Mouse (Mus musculus) liver, embryonic 14.5 days (tissue): ENCODE data around the gene Hyls1. TPM values are rescaled to one million over a fixed set of nuclear protein-coding genes. Genes with fewer than 3 reads are reported as not detected.

ENCODE experiments used
- ATAC-seq: fragments of 200-750 bp; cut with Nextera tagmentation; 2 replicates; pipeline ENCODE4 v1.8.0; 2017; ENCODE audit warnings: moderate number of reproducible peaks, mild to moderate bottlenecking, moderate library complexity; ENCODE audit not compliant: insufficient read depth
- DNase-seq, 3 experiments: peaks; one replicate each; pipeline ENCODE4 v3.0.0-alpha.2; 2012 to 2013; ENCODE audit warnings: low read depth in 3 of 3, low spot score in 3 of 3
- H3K27ac ChIP-seq: fragments of 300-500 bp; sonication (generic); 2 replicates; pipeline ENCODE4 v1.5.1; 2014; ENCODE audit warnings: moderate library complexity, mild to moderate bottlenecking, control low read depth, inconsistent platforms
- H3K27me3 ChIP-seq: fragments of 300-500 bp; sonication (generic); 2 replicates; pipeline ENCODE4 v1.6.1; 2014; ENCODE audit warnings: mild to moderate bottlenecking, low read length, moderate library complexity; ENCODE audit not compliant: control insufficient read depth, insufficient read depth
- H3K36me3 ChIP-seq: fragments of 300-500 bp; sonication (generic); replicated peaks from 2 replicates; pipeline ENCODE4 v1.6.1; 2014; ENCODE audit warnings: low read depth; ENCODE audit not compliant: control insufficient read depth, insufficient read depth
- H3K4me1 ChIP-seq, 2 experiments: fragments of 200-500 bp in 1 of 2; fragments of 300-500 bp in 1 of 2; sonication (generic) in 1 of 2; replicated peaks; 2 replicates each; pipeline ENCODE4 v1.6.1; 2012 to 2014; ENCODE audit warnings: antibody characterized with exemption in 1 of 2, inconsistent platforms in 1 of 2, low read length in 1 of 2; ENCODE audit not compliant: control insufficient read depth in 2 of 2, insufficient read depth in 2 of 2
- H3K4me2 ChIP-seq: fragments of 300-500 bp; sonication (generic); 2 replicates; pipeline ENCODE4 v1.6.1; 2014; ENCODE audit warnings: low read depth, mild to moderate bottlenecking, control low read depth, moderate library complexity
- H3K4me3 ChIP-seq, 2 experiments: fragments of 200-500 bp in 1 of 2; fragments of 300-500 bp in 1 of 2; sonication (generic) in 1 of 2; 2 replicates each; pipeline ENCODE4 v1.5.1; 2012 to 2014; ENCODE audit warnings: low read depth in 2 of 2, low read length in 2 of 2, mild to moderate bottlenecking in 2 of 2, control low read depth in 1 of 2, inconsistent platforms in 1 of 2, moderate library complexity in 1 of 2; ENCODE audit not compliant: insufficient read depth in 1 of 2
- H3K9ac ChIP-seq: fragments of 300-500 bp; sonication (generic); replicated peaks from 2 replicates; pipeline ENCODE4 v1.6.1; 2014; ENCODE audit warnings: mild to moderate bottlenecking, control low read depth, moderate library complexity
- H3K9me3 ChIP-seq: fragments of 300-500 bp; sonication (generic); 2 replicates; pipeline ENCODE4 v1.6.1; 2016; ENCODE audit warnings: low read length, mixed read lengths; ENCODE audit not compliant: control insufficient read depth
- CTCF ChIP-seq: IDR thresholded peaks from 2 replicates; pipeline ENCODE4 v1.5.1; 2016; ENCODE audit warnings: antibody characterized with exemption, low read depth, control low read depth
- EP300 ChIP-seq: IDR thresholded peaks from 2 replicates; pipeline ENCODE4 v1.6.1; 2016; ENCODE audit warnings: antibody characterized with exemption, low read depth
- WGBS: fragments of 180-500 bp; shearing (Covaris S2); extraction: QIAGEN DNeasy Blood & Tissue Kit; methylation state at CpG from one replicate; pipeline ENCODE4 v1.1.7; 2014; ENCODE audit not compliant: insufficient replicate concordance; 5-methylcytosine and 5-hydroxymethylcytosine counted together
- polyA plus RNA-seq, 2 experiments: library from polyadenylated mRNA; depleted of rRNA in 1 of 2; stranded (reverse) in 1 of 2; unstranded in 1 of 2; fragments of >200 nt; fragmentation: Nextera tagmentation in 1 of 2; extraction: Ambion mirVana in 1 of 2; gene quantifications; 2 replicates each; pipeline versions ENCODE4 v1.2.1 to v1.2.3; 2012 to 2014

The Hyls1 gene
- polyA plus RNA-seq, 2 experiments, result 3.9 to 8.6 TPM

DNA sequence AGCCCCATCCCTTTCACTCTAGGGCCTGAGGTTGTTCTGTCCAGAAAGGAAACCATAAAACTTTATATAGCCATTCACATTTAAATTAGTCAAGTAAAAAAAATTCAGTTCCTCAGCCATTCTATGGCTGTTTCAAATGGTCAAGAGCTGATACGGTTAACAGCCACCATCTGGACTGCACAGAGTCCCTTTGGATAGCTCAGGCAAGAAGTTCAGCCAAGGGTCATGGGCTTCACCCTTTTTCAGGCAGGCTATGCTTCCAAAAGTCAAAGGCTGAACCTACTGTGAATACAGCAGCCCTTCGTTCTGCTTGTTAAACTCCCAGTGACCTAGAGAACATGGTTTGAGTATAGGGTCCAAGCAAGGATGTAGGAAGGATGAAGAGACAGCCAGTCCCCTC lies 25.5 kb downstream of the Hyls1 start:
- Histone ChIP-seq H3K9ac (no peak overlapping the region), H3K27me3 (no peaks in the 10 kb centered on the region), H3K4me2 (no peak overlapping the region), H3K36me3 (no peaks in the 10 kb centered on the region), H3K4me1 (peaks cover 0 to 6% of the 10 kb centered on the region in 2 experiments; a peak in 2 of 4 replicates), H3K27ac (no peak overlapping the region), H3K4me3 (no peak overlapping the region), H3K9me3 (no peaks in the 10 kb centered on the region)
- ATAC-seq (no peak), DNase-seq (no peak)
- TF ChIP-seq EP300 (no peak), CTCF (no peak)
- WGBS, result 68% methylated on average over 2 of the region's 2 CpGs

DNA sequence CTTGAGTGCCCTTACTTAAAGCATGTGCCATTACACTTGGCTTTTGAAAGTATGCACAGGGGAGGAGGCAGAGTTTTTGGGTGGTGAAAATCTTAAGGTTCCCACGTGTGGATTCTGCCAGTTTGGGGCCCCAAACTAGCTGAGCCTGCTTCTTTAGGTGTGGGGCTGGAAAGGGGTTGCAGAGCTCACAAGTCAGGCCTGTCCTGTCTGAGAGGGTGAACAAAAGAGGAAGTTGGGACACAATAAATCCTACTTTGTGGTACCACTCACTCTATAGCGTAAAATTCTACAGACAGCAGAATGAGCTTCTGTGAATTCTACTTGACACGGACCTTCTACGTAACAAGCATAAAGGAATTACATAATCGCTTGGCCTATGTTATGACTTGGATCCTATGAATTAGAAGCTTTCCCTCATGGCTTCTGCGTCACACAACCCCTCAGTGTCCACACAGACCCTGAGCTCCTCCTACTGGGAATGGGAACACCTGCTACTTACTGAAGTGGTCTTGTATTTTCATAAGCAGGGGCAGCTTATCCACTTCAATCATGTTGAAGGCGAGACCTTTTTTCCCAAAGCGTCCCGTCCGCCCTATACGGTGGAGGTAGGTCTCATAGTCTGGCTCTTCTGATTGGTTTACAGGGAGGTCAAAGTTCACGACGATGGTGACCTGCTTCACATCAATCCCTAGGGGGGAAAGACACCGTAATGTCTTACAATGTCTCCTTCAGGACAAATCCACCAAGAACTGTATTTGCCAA lies 26.9 kb downstream of the Hyls1 start:
- Histone ChIP-seq H3K4me3 (no peak overlapping the region), H3K27me3 (no peaks in the 10 kb centered on the region), H3K4me2 (no peak overlapping the region), H3K27ac (no peak overlapping the region), H3K9ac (no peak overlapping the region), H3K9me3 (no peaks in the 10 kb centered on the region), H3K36me3 (no peaks in the 10 kb centered on the region), H3K4me1 (peaks cover 0 to 6% of the 10 kb centered on the region in 2 experiments; a peak in 2 of 4 replicates)
- no peak for DNase-seq
- TF ChIP-seq CTCF (no peak), EP300 (no peak)
- no peak for ATAC-seq
- WGBS, result 59% methylated on average over 14 of the region's 14 CpGs

DNA sequence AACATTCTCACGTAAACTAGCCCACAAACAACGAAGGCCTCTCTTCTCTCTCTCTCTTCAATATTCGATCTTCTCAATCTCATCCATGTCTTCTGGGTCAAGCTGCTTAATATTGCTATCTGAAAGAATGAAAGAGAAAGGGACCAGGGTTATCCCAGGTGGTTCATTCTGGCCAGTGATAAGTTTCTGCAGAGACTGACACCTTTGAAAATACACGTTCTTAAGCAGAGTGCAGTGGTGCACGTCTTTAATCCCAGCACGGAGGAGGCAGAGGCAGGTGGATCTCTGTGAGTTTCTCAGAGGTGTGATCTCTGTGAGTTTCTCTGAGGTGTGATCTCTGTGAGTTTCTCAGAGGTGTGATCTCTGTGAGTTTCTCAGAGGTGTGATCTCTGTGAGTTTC lies 28.3 kb downstream of the Hyls1 start:
- TF ChIP-seq CTCF, result no peak
- no peak for TF ChIP-seq EP300

DNA sequence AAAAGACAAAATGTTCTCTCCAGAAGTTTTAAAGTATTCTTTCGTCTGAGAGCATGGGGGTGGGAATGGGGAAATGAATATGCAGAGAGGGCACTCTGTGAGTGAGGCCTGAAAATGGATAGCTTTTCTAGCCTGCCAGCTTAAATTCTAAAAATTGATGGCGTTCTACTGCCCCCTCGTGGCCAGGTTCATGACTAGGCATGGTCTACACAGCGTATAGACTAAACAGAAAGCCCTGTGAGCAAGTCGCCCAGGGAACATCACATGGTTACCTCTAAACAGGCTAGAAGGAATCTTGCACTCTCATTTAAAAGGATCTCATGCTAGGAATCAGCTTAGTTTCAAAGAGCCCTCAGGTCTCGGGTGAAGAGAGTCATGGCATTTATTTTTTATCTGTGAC lies 28.7 kb downstream of the Hyls1 start:
- H3K4me1 ChIP-seq, result no peaks in the 10 kb centered on the region; a peak in 1 of 4 replicates
- no peaks in the 10 kb centered on the region for H3K36me3 ChIP-seq
- H3K9ac ChIP-seq, result no peak overlapping the region
- WGBS, result 6% methylated on average over 6 of the region's 6 CpGs
- H3K4me2 ChIP-seq, result no peak overlapping the region
- no peaks in the 10 kb centered on the region for H3K27me3 ChIP-seq
- H3K4me3 ChIP-seq, result no peak overlapping the region
- H3K27ac ChIP-seq, result no peak overlapping the region
- no peaks in the 10 kb centered on the region for H3K9me3 ChIP-seq
- TF ChIP-seq CTCF (peak; percentile 74), EP300 (no peak)
- peak; percentile 31 to 40 (median 32) for DNase-seq
- ATAC-seq, result peak; percentile 26; the same call in 1 of the 2 replicates

More for the DNA sequence above, 28.3 kb downstream of the Hyls1 start:
- ATAC-seq (no peak), DNase-seq (no peak)
- WGBS, result 42% methylated on average over 6 of the region's 6 CpGs
- Histone ChIP-seq H3K4me2 (no peak overlapping the region), H3K4me3 (no peak overlapping the region), H3K9ac (no peak overlapping the region), H3K9me3 (no peaks in the 10 kb centered on the region), H3K27me3 (no peaks in the 10 kb centered on the region), H3K36me3 (no peaks in the 10 kb centered on the region), H3K4me1 (peaks cover 0 to 4% of the 10 kb centered on the region in 2 experiments; a peak in 2 of 4 replicates), H3K27ac (no peak overlapping the region)

DNA sequence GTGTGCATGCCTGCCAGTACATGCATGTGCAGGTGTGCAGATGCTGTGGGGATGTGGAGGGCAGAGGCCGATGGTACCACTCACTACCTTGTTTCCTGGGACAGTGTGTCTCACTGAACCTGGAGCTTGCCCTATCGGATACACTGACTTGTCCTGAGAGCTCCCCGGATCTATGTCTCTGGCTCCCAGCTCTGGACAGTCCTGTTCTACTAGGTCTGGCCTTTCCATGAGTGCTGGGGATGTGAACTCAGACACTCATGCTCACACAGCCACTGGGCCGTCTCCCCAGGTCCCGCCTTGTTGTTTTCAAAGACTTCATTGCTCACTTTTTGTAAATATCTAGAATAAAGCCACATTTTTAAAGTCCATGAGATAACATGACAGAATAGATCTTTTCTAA lies 29.2 kb downstream of the Hyls1 start:
- Histone ChIP-seq H3K36me3 (no peaks in the 10 kb centered on the region), H3K4me3 (no peak overlapping the region), H3K9ac (no peak overlapping the region), H3K27ac (no peak overlapping the region), H3K9me3 (no peaks in the 10 kb centered on the region), H3K27me3 (no peaks in the 10 kb centered on the region), H3K4me1 (no peaks in the 10 kb centered on the region), H3K4me2 (no peak overlapping the region)
- ATAC-seq (no peak), DNase-seq (no peak)
- TF ChIP-seq EP300, result no peak
- TF ChIP-seq CTCF, result no peak
- WGBS, result 64% methylated on average over 5 of the region's 5 CpGs
